ENCODE assay signal across 9 mouse cellular contexts in the genomic region with DNA sequence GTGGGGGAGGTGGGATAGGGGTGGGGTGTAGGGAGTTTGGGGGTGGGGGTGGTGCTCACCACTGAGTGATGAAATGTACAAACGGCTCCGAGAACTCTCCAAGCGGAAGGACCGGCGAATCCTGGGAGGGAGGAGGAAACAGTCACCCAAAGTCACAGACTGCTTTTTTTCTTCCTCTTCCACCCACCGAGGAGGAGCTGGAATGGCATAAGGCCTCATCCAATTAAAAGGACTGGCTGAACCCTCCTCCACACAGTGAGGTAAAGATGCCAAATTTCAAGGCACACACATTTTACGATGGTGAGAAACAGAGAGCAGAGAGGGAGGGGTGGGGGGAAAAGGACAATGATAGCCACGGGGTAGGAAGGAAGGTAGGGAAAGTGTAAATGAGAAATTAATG. TPM values are rescaled to one million over a fixed set of nuclear protein-coding genes. Genes with fewer than 3 reads are reported as not detected.
A peak's percentile ranks its signal among the peaks of the same experiment; 100 is the strongest.
DNase-seq lines count a peak whose midpoint lies in the region; ATAC-seq lines count a peak whose summit lies in the region.
"Had no signal": no experiment of that assay in that cellular context is flagged by ENCODE, and none has a peak within 500 bp of the region (broad histone marks: within the 10 kb centered on the region; RNA-seq: fewer than 3 reads in every experiment).

No protein-coding gene starts in this region.

- peak overlapping the region; percentile 16; the same call in 1 of the 2 replicates for H3K4me3 ChIP-seq in hindbrain, embryonic 10.5 days
- no peak overlapping the region for H3K4me3 ChIP-seq in hindbrain, embryonic 11.5 days (ENCODE audit: low read depth, low read length)
- no peak overlapping the region for H3K4me3 ChIP-seq in hindbrain, embryonic 12.5 days
- H3K4me3 ChIP-seq: liver, embryonic 13.5 days had no signal

- H3K27ac ChIP-seq in hindbrain, embryonic 10.5 days, result peak overlapping the region; percentile 64
- H3K27ac ChIP-seq in hindbrain, embryonic 11.5 days (ENCODE audit: low read depth, low read length), result no peak overlapping the region
- H3K27ac ChIP-seq in hindbrain, embryonic 12.5 days, result no peak overlapping the region
- H3K27ac ChIP-seq: liver, embryonic 13.5 days had no signal

- peaks cover 6% of the 10 kb centered on the region; the same call in 1 of the 2 replicates for H3K9me3 ChIP-seq in hindbrain, embryonic 10.5 days
- no peaks in the 10 kb centered on the region for H3K9me3 ChIP-seq in hindbrain, embryonic 11.5 days (ENCODE audit: control insufficient read depth, low read length)
- H3K9me3 ChIP-seq in hindbrain, embryonic 12.5 days (replicated peaks), result no peaks in the 10 kb centered on the region
- H3K9me3 ChIP-seq: liver, embryonic 13.5 days had no signal

- no peak for DNase-seq in hindbrain, embryonic 10.5 days (ENCODE audit: low spot score)
- DNase-seq in hindbrain, embryonic 11.5 days (ENCODE audit: low spot score), result no peak
- DNase-seq in right cerebral cortex, adult 18-20 months, result peak; percentile 10
- DNase-seq in right cerebral cortex, postnatal 4 days, result no peak
- peak; percentile 57 for DNase-seq in retina, embryonic 14.5 days (ENCODE audit: low spot score)
- DNase-seq in left cerebral cortex, adult 8-10 months (ENCODE audit: low spot score in 2 of 2), result no peak
- no peak for DNase-seq in adrenal gland, postnatal 36 days
- DNase-seq: liver, embryonic 13.5 days had no signal

- no peak overlapping the region for H3K4me2 ChIP-seq in hindbrain, embryonic 11.5 days (replicated peaks; ENCODE audit: low read depth, low read length)
- H3K4me2 ChIP-seq in hindbrain, embryonic 12.5 days (replicated peaks), result peak overlapping the region; percentile 31
- H3K4me2 ChIP-seq: liver, embryonic 13.5 days had no signal

- no peak for ATAC-seq in hindbrain, embryonic 11.5 days (ENCODE audit: low FRiP score)
- no peak for ATAC-seq in hindbrain, embryonic 12.5 days (ENCODE audit: low FRiP score)

- no peak overlapping the region for H3K9ac ChIP-seq in hindbrain, embryonic 11.5 days (ENCODE audit: low read depth, low read length)
- no peak overlapping the region for H3K9ac ChIP-seq in hindbrain, embryonic 12.5 days
- H3K9ac ChIP-seq: liver, embryonic 13.5 days had no signal

- H3K27me3 ChIP-seq in hindbrain, embryonic 10.5 days (ENCODE audit: insufficient read depth, poor library complexity, severe bottlenecking), result no peaks in the 10 kb centered on the region
- no peaks in the 10 kb centered on the region for H3K27me3 ChIP-seq in hindbrain, embryonic 11.5 days (ENCODE audit: control insufficient read depth, insufficient read depth, low read length)
- no peaks in the 10 kb centered on the region for H3K27me3 ChIP-seq in hindbrain, embryonic 12.5 days
- H3K27me3 ChIP-seq: liver, embryonic 13.5 days had no signal

- peaks cover 17% of the 10 kb centered on the region for H3K36me3 ChIP-seq in hindbrain, embryonic 10.5 days
- no peaks in the 10 kb centered on the region for H3K36me3 ChIP-seq in hindbrain, embryonic 11.5 days (ENCODE audit: control insufficient read depth, insufficient read depth, low read length)
- no peaks in the 10 kb centered on the region for H3K36me3 ChIP-seq in hindbrain, embryonic 12.5 days
- H3K36me3 ChIP-seq: liver, embryonic 13.5 days had no signal

- H3K4me1 ChIP-seq in hindbrain, embryonic 10.5 days (replicated peaks), result peaks cover 50% of the 10 kb centered on the region
- peaks cover 8% of the 10 kb centered on the region for H3K4me1 ChIP-seq in hindbrain, embryonic 11.5 days (replicated peaks; ENCODE audit: control insufficient read depth, insufficient read depth, low read length)
- peaks cover 38% of the 10 kb centered on the region for H3K4me1 ChIP-seq in hindbrain, embryonic 12.5 days
- H3K4me1 ChIP-seq: liver, embryonic 13.5 days had no signal

- 10% methylated on average over 8 of the region's 8 CpGs for WGBS in hindbrain, embryonic 10.5 days
- WGBS in hindbrain, embryonic 11.5 days, result 17% methylated on average over 8 of the region's 8 CpGs
- 5% methylated on average over 8 of the region's 8 CpGs for WGBS in hindbrain, embryonic 12.5 days

RNA-seq across cellular contexts. Expression of gene Skor1, which starts 48.5 kb away (rescaled TPM):
- polyA plus RNA-seq in hindbrain, embryonic 10.5 days (2016; fragmentation: Nextera tagmentation; extraction: Ambion mirVana), result 0.68 and 6.8 TPM in 2 replicates
- 6.6 and 7.4 TPM in 2 replicates for polyA plus RNA-seq in hindbrain, embryonic 11.5 days (2014; fragmentation: Nextera tagmentation; extraction: Ambion mirVana)
- polyA plus RNA-seq in hindbrain, embryonic 12.5 days (2016; fragmentation: Nextera tagmentation; extraction: Ambion mirVana), result 24.0 and 27.1 TPM in 2 replicates
- total RNA-seq in left cerebral cortex, adult 8-10 months (2022), result under 1 TPM; 0.34 to 0.44 (median 0.37) TPM
- total RNA-seq in adrenal gland, postnatal 36 days (2021), result under 1 TPM; 0.10 to 0.13 TPM
- polyA plus RNA-seq: liver, embryonic 13.5 days had no signal

Comparison
In these comparisons a context has a peak if more than half of its experiments do, and no peak if none do; other contexts are left out.
1. DNase-seq: peak in right cerebral cortex, adult 18-20 months (single experiment) and retina, embryonic 14.5 days (single experiment); none in hindbrain, embryonic 10.5 days (single experiment), hindbrain, embryonic 11.5 days (single experiment), right cerebral cortex, postnatal 4 days (single experiment), left cerebral cortex, adult 8-10 months (0 of 2) and adrenal gland, postnatal 36 days (0 of 2).